Mouse (Mus musculus): ENCODE measurements at regions not wholly inside any gene's neighbourhood (a gene's known extent, or its start where the extent isn't known, plus 50 kb on each side); places are given as distances from the start of the nearest gene placed in this dataset.

DNA sequence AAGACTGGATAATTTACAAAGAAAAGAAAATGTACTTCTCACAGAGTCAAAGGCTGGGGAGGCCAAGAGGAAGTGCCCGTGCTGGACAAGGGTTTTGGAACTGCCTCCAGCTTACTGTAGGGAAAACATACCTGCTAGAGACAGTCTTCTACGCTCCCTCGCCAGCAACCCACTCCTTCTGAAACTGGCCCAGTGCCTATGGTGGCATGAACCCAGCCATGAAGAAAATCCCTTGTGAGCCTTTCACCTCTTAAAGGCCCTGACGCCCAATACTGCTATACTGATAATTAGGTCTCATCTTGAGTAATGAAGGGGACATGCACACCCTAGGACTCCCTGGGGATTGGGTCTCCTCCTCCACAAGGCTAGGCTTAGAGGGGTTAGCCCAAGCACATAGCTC is 76.6 kb upstream of the Syt6 start:
- no peak for TF ChIP-seq CTCF (conservative IDR thresholded peaks at IDR 0.05; ENCODE audit: low read length)
- TF ChIP-seq POU5F1 (IDR thresholded peaks at IDR 0.05; ENCODE audit: borderline replicate concordance, low read length) = no peak
